Mouse (Mus musculus) right cerebral cortex, postnatal 4 days (tissue): ENCODE results near the gene Maats1.
A peak's percentile ranks its signal among the peaks of the same experiment; 100 is the strongest.
"Not testable (repeated sequence)": the region's sequence is repeated elsewhere in the genome, so short reads cannot be mapped to it uniquely, and the experiment has no call there.

Experiments used
- DNase-seq: peaks from one replicate; pipeline ENCODE4 v3.0.0-alpha.2; 2022

Gene Maats1

DNA sequence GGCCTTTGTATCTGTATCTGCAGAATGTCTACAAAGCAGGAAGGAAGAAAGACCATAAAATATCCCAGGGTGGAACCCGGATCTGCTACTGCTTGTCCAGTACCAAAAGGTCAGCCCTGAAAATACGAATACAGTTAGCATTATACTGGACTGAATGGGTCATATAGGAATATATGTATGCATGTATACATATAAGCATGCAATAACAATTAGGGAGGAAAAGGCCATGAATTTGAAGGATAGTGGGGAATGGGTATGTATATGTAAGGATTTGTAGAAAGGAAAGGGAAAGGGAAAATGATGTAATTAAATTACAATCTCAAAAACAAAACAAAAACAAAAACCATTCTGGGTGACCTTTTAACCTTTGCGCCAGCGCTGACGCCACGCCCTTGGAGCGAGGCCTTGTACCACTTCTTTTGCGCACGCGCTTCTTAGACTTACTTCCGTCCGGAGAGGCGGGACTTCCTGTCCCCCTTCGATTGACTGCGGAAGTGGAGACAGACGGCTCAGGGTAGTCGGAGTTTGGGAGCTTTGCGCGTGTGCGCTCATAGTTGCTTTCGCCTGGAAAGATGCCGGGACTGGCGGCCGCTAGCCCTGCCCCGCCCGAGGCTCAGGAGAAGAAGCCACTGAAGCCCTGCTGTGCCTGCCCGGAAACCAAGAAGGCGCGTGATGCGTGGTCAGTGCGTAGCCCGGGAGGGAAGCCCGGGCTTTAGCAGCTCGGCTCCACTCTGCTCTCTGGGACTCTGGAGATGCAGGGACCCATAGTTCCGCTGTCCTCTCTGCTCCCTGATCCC is 4.8 kb upstream of the Maats1 start, which contains the start of the genes Cox17 and Gm21987:
TSS of gene Cox17 (plus strand) at position 463 of the 797 bp plus-strand sequence.
TSS of gene Gm21987 (plus strand) at position 512 of the 797 bp plus-strand sequence.
- peak; percentile 83 for DNase-seq

GRCm38 (mm10) chr16:38344941-38345725 is 3.2 kb upstream of the Maats1 start:
- no peak for DNase-seq

- not testable (repeated sequence) for DNase-seq
These were observed 3.9 kb downstream of the Maats1 start for GRCm38 (mm10) chr16:38338077-38338476.

DNA sequence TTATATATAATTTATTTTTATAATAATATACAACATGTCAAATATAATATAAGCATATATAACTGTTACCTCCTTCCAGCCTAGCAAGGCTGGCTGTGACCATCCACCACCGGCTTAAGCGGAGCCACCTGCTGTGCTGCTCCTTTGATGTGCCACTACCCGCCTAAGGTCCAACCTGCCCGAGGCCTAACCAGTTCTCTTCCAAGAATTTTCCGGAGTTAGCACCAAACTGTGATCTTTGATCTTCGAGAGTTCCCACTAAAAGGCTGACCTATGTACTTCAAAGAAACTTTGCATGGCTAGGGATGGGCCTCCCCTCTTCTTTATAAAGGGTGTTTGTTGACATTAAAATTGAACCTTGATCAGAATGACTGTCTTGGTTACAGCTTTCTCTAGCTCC is 7.5 kb downstream of the Maats1 start:
- no peak for DNase-seq

DNA sequence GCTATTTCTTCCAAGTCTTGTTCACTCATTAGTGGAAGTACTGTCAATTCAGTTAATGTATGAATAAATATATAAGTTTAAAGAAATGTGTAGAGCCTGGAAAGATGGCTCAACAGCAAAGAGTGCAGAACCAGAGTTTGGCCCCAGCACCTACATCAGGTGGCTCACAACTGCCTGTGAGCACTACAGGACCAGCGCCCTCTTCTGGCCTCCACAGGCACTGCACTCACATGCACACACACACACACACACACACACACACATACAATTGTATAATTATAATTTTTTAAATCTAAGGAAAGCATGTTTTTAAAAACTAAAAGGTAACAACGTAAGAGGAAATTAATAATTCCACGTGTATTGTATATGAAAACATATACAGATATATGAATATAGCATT is 12.6 kb downstream of the Maats1 start:
- no peak for DNase-seq

GRCm38 (mm10) chr16:38326778-38327397 is 15.1 kb downstream of the Maats1 start:
- no peak for DNase-seq

DNA sequence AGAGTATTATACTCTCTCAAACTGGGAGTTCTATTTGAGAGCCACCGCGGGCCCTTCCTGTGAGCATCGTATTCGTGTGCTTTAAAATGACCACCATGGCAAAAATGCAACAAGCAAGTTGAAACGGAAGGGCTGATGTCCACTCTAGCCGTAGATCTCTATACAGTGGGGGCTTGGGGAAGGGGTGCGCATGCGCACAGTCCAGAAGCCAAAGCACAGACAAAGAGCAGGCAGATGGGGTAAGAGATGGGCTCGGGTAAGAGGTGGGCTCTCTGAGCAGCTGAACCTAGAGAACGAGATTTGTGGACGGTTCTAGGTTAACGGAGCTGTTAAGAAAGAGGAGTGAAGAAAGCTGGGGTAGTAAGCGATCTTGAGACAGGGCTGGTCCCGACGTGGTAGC is 17.6 kb downstream of the Maats1 start:
- DNase-seq = no peak

DNA sequence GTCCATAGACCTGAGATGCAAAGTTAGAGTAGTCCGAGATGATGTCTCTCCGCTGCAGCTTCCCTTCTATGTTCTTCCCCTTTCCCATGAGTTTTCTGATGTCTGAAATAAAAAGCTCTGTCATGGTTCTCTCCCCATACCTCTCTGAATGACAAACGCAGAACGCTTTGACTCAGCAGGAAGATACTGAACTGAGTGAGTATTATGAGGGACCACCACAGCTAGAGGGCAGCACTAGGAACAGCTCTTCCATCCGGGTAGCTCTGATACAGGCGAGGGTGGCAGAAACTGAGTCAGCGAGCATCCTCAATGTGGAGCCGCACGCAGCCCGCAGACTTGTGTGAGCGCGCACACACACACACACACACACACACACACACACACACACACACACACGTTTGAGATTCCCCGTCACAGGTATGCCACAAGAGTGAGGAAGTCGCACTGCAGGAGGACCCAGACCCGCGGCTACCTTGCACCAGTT is 20.4 kb downstream of the Maats1 start:
- DNase-seq = peak; percentile 71

DNA sequence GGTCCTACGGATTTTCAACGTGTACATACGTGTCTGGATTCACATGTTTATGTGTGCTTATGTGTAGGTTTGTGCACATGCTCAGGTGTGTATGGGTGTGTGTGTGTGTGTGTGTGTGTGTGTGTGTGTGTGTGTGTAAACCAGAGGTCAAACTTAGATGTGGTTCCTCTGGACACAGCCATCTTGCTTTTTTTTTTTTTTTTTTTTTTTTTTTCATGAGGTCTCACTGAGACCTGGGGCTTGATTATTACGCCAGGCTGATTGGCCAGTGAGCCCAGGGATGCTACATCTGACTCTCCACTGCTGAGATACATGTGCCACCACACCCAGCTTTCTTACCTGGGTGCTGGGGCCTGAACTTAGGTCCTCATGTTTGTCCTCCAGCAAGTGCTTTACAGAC is 22.9 kb downstream of the Maats1 start:
- no peak for DNase-seq

DNA sequence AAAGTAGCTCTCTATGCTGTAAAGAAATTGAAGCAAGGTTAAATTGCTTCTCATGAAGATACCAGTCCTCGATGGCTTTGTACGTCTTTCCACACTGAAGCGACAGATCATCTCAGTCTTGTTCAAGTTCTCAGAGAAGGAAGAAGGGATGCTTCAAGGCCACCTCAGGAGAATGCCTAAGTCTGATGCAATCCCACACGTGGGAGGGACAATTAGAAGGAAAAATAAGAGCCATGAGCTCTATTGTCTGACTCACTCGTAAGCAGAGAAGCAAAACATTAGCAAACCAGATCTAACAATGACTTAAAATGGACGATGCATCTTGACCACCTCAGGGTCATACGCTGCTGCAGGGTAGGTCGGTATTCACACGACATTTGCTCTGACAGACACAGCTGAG is 23.5 kb downstream of the Maats1 start:
- DNase-seq = no peak

- DNase-seq = no peak
These were observed 33.7 kb downstream of the Maats1 start for GRCm38 (mm10) chr16:38308195-38308594.

- no peak for DNase-seq
These were observed 34.3 kb downstream of the Maats1 start for GRCm38 (mm10) chr16:38307651-38308050.

DNA sequence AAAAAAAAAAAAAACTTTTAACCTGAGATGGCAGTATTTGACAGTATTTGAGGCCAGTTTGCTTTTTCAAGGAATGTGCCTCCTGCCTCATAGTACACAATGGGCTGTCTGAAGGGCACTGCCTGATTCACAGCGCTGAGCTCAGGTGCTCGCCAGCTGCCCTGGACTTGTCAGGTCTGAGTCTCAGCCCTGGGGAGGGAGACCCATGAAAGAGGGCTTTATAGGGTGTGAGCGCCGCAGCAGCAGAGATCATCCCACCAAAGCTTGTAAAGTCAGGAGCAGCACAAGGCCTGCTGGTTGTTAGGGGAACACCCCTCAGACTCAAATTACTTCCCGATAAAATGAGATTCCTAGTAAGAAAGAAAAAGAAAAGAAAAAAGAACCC is 34.7 kb downstream of the Maats1 start:
- DNase-seq = no peak

GRCm38 (mm10) chr16:38306571-38307220 is 35.2 kb downstream of the Maats1 start:
- DNase-seq = no peak

- no peak for DNase-seq
These were observed 37.3 kb downstream of the Maats1 start for GRCm38 (mm10) chr16:38304460-38305194.

- no peak for DNase-seq
These were observed 39.6 kb downstream of the Maats1 start for GRCm38 (mm10) chr16:38302367-38302766.

DNA sequence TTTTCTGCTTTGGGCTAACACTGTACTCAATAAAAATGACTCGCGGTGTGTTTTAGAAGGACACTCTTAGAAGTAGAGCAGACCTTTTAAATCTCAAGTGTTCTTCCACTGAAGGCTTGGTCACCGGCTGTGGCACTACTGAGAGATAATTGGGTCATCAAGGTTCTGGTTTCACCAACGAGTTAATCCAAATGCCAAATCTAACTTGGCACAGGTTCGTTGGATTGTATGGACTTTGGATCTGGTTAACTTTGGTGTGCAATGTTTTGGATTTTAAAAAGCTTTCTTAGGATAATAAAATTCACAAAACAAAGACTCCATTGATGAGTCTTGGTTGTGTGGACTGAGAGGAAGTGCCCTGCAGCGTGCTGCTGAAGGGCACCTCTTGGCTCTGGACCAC is 43.5 kb downstream of the Maats1 start:
- no peak for DNase-seq

GRCm38 (mm10) chr16:38295349-38295930 is 46.5 kb downstream of the Maats1 start:
- DNase-seq = no peak

- no peak for DNase-seq
These were observed 47.1 kb downstream of the Maats1 start, which contains the start of gene Nr1i2 for GRCm38 (mm10) chr16:38294685-38295348. TSS of gene Nr1i2 (minus strand) at chr16:38294824.

- DNase-seq = no peak
These were observed 51.8 kb downstream of the Maats1 start for GRCm38 (mm10) chr16:38290151-38290550.

- DNase-seq = no peak
These were observed 53.1 kb downstream of the Maats1 start for GRCm38 (mm10) chr16:38288851-38289250.
